ENCODE assay signal across 8 mouse cellular contexts in genomic region chr14:26357242-26357641, GRCm38 (mm10).
DNase-seq lines count a peak whose midpoint lies in the region; ATAC-seq lines count a peak whose summit lies in the region.

No protein-coding gene starts in this region.

- no peak overlapping the region for H3K4me3 ChIP-seq in lung, embryonic 15.5 days
- H3K4me3 ChIP-seq in midbrain, embryonic 13.5 days (replicated peaks): no peak overlapping the region
- no peak overlapping the region for H3K4me3 ChIP-seq in forebrain, embryonic 15.5 days

- intact Hi-C loops in heart, postnatal 10 days (cut with DNase I): no loop called here

- peaks cover 10% of the 10 kb centered on the region for H3K4me1 ChIP-seq in lung, embryonic 15.5 days
- H3K4me1 ChIP-seq in midbrain, embryonic 13.5 days (replicated peaks): no peaks in the 10 kb centered on the region
- H3K4me1 ChIP-seq in forebrain, embryonic 15.5 days: no peaks in the 10 kb centered on the region

- no peaks in the 10 kb centered on the region for H3K9me3 ChIP-seq in lung, embryonic 15.5 days
- no peaks in the 10 kb centered on the region for H3K9me3 ChIP-seq in midbrain, embryonic 13.5 days
- no peaks in the 10 kb centered on the region for H3K9me3 ChIP-seq in forebrain, embryonic 15.5 days

- no peak overlapping the region for H3K9ac ChIP-seq in lung, embryonic 15.5 days
- H3K9ac ChIP-seq in midbrain, embryonic 13.5 days (replicated peaks): no peak overlapping the region
- H3K9ac ChIP-seq in forebrain, embryonic 15.5 days (replicated peaks): no peak overlapping the region

- no peak overlapping the region for H3K27ac ChIP-seq in lung, embryonic 15.5 days
- H3K27ac ChIP-seq in midbrain, embryonic 13.5 days: no peak overlapping the region
- H3K27ac ChIP-seq in forebrain, embryonic 15.5 days (replicated peaks): no peak overlapping the region

- peak; percentile 83 for ATAC-seq in lung, embryonic 15.5 days (ENCODE audit: borderline replicate concordance, extremely low read depth, low FRiP score, low TSS enrichment)
- ATAC-seq in midbrain, embryonic 13.5 days: no peak
- ATAC-seq in forebrain, embryonic 15.5 days (replicated peaks): no peak

- DNase-seq in MN1 (ENCODE audit: low spot score): peak; percentile 10
- DNase-seq in adrenal gland, postnatal 10 days: peak; percentile 81
- peak; percentile 67 to 69 for DNase-seq in heart, postnatal 10 days
- DNase-seq in left cerebral cortex, adult 11 months (ENCODE audit: low spot score): no peak
- no peak for DNase-seq in cerebellum, adult 9-11 months

- H3K36me3 ChIP-seq in lung, embryonic 15.5 days: no peaks in the 10 kb centered on the region
- no peaks in the 10 kb centered on the region for H3K36me3 ChIP-seq in midbrain, embryonic 13.5 days
- no peaks in the 10 kb centered on the region for H3K36me3 ChIP-seq in forebrain, embryonic 15.5 days

- no peak overlapping the region for H3K4me2 ChIP-seq in lung, embryonic 15.5 days
- no peak overlapping the region for H3K4me2 ChIP-seq in midbrain, embryonic 13.5 days (replicated peaks)
- H3K4me2 ChIP-seq in forebrain, embryonic 15.5 days (replicated peaks): no peak overlapping the region

- 19% methylated on average over 6 of the region's 6 CpGs for WGBS in lung, embryonic 15.5 days
- 71% methylated on average over 6 of the region's 6 CpGs for WGBS in midbrain, embryonic 13.5 days
- 62% methylated on average over 6 of the region's 6 CpGs for WGBS in forebrain, embryonic 15.5 days

- no peaks in the 10 kb centered on the region for H3K27me3 ChIP-seq in lung, embryonic 15.5 days
- no peaks in the 10 kb centered on the region for H3K27me3 ChIP-seq in midbrain, embryonic 13.5 days
- no peaks in the 10 kb centered on the region for H3K27me3 ChIP-seq in forebrain, embryonic 15.5 days

Comparison
In these comparisons a context has a peak if more than half of its experiments do, and no peak if none do; other contexts are left out.
1. DNase-seq: peak in MN1 (single experiment), adrenal gland, postnatal 10 days (single experiment) and heart, postnatal 10 days (2 of 2); none in left cerebral cortex, adult 11 months (single experiment) and cerebellum, adult 9-11 months (single experiment).